Mouse (Mus musculus) spleen, postnatal 36 days (tissue): ENCODE data around the gene Kras.

Experiments
- DNase-seq, 2 experiments: peaks; one replicate each; pipeline ENCODE4 v3.0.0; 2022; ENCODE audit warnings: low spot score in 2 of 2, mixed read lengths in 1 of 2

Kras gene

DNA sequence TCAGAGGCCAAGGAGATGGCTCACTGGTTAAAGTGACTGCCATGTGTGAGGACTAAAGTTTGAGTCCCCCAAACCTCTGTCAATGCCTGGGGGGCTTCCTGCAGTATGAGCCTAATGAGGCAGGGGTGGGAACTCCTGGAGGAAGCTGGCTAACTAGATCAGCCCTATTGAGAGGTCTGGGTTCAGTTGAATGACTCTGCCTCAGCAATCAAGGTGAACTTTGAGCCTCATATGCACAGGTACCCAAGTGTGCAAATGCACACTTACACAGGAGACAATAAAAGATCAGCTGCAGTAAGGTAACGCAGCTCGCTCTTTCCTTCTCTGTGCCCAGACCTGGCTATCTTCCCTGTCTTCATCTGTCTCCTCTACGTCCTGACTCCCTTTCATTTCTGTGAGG, 57.0 kb downstream of the Kras start:
- no peak for DNase-seq

- DNase-seq: peak; percentile 16 to 19
These were observed 62.6 kb downstream of the Kras start for GRCm38 (mm10) chr6:145187093-145188088.

- no peak for DNase-seq
These were observed 63.9 kb downstream of the Kras start for GRCm38 (mm10) chr6:145186096-145186495.

DNA sequence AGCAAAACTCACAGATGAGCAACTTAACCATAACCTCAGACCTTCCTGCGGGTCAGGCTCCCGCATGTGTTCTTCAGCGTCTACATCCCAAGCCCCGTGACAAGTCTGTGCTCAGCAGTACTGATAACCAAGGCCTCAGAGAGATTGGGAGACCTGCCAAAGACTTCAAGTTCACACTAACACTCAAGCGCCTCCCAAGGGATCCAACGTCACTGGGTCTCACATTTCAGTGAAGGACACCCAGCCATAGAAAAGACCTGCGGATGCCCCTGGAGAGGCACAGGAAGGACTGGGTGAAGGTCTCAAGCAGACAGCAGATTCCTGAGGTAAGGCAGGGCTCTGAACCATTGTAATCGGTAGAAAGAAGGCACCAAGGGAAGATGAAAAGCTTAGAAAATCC, 68.0 kb downstream of the Kras start:
- DNase-seq: no peak

DNA sequence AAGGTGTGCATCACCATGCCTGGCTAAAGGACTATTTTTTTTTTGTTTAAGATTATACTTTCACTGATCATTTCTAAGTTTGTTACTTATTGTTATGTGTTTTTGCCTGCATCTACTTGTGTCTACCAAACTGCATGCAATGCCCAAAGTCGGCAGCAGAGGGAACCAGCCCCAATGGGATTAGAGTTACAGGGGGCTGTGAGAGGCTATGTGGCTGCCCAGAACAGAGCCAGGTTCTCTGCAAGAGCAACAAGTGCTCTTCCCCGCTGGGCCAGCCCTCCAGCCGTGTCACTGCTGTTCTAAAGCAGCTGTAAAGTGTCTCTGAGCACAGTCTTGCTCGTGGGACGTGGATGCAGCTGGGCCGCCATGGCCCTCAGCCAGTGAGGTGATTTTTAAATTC, 70.4 kb downstream of the Kras start:
- peak; percentile 50 to 58 for DNase-seq

- no peak for DNase-seq
These were observed 73.6 kb downstream of the Kras start for GRCm38 (mm10) chr6:145176474-145176873.

GRCm38 (mm10) chr6:145175571-145175981, 74.5 kb downstream of the Kras start:
- no peak for DNase-seq

DNA sequence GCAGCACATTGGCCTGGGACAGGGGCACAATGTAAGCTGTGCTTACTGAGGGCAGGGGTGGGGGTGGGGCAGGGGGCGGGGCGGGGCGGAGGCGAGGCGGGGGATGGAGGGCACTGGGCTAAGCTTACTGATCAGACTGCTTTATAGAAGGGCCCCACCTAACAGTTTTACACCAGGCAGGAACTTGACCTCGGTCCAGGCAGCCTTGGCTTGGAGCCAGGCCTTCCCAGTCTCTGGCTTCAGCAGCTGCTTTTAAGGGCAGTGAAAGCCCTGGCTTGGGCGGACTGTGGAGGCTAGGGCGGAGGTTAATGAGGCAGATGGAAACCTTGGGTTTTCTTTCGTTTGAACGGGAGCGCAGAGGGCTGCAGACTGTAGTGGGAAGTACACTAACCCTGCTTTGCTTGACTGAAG, 76.3 kb downstream of the Kras start:
- no peak for DNase-seq

GRCm38 (mm10) chr6:145171892-145172606, 78.0 kb downstream of the Kras start:
- no peak for DNase-seq
